Mouse (Mus musculus) kidney, postnatal 25 days (tissue): ENCODE results near the gene Irak2.
A peak's percentile ranks its signal among the peaks of the same experiment; 100 is the strongest.

ENCODE experiments used
- DNase-seq, 2 experiments: peaks; one replicate each; pipeline ENCODE4 v3.0.0; 2021; ENCODE audit warnings: mixed read lengths in 2 of 2

Irak2 gene

DNA sequence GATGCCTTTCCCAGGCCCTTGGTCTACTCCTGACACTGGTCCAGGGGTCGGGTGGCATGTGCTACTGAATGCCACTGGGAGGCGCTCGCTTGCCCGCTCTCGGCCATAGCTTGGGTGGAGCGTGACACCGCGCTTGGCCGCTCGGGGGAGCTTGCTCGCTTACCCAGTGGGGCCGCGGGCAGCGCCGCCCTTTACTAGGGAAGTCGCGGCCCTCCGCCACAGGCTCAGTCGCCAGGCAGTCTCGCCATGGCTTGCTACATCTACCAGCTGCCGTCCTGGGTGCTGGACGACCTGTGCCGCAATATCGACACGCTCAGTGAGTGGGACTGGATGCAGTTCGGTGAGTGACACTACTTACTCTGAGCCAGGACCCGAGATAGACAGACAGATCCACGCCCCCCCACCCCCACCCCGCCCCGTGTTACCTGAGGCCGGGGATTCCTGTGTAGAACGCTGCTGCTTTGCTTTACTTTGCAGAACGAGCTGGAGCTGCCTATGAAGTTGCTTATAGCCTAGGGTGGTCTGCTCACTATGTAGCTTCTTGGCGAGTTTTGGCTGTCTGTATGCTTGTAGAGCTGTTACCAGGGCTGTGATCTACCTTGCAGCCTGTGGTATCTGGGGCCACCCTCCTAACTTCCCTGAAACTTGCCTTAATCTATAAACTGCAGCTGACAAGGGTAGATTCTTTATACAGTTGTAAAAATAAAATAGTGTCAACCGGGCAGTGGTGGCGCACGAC, at the start of gene Irak2:
Gene Irak2 (plus strand): TSS at position 166 of the 739 bp plus-strand sequence.
- DNase-seq = peak; percentile 97

GRCm38 (mm10) chr6:113592637-113593036, 45.6 kb upstream of the Irak2 start:
- DNase-seq = no peak

DNA sequence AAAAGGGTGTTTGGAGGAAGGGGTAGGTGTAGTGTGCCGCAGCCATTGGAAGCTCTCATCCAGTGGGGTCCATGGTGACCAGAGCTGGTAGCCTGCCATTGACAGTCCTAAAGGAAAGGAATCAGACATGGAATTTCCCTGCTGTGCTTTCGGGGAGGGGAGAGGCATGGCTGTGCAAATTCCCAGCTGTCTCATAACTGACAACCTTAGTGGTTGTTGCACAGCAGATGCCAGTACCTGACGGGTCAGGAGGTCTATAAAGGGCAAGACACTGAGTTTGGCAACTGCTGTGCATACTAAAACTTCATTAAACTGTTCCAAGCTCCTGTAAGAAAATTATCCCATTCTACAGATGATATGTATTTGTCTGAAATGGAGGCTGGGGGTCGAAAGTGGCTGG, 40.3 kb upstream of the Irak2 start:
- DNase-seq = no peak

DNA sequence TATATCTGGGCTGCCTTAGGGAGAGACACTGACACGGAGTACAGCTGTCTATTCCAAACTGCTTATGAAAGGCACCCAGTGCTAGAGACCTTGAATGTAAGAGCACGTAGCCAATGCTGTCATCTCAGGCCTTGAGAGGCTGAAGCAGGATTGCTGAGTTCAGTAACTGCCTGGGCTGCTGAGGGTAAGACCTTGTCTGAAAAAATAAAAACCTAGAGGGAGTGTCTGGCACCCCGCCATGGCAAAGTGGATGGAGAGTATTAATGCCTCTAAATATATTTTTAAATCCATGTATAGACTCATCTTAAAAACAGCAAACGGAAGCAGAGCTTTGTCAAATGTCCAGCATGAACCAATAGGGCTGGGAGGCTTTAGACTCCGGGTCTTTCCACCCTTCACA, 38.4 kb upstream of the Irak2 start:
- peak in 1 of 2 experiments; percentile 25 for DNase-seq

DNA sequence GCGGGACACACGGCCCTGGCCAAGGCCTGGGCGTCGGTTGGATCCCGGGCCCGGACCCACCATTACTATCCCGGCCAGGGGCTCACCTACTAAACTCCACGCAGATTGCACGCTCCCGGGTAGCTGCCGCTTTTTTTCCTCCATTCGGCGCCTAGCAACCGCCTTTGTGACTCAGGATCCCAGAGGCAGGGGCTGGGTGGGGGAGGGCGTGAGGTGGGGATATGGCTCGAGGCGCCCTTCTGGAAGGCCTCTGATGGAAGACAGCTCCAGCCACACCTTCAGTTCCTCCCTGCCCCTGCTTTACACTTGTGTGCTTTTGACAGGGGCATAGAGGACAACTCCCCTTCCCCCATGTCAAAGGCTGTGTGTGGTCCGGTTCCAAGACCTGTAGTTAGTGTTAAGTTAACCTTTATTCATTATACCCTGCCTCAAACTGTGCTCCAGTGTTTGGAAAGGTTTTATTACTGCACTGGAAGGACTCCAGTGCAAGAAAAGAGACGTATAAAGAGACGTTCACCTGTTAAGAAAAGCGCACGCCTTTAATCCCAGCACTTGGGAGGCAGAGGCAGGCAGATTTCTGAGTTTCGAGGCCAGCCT, 37.6 kb upstream of the Irak2 start, which contains the start of gene Fancd2os:
Gene Fancd2os (minus strand): TSS at position 173 of the 597 bp plus-strand sequence.
- peak in 1 of 2 experiments; percentile 54 for DNase-seq

- no peak for DNase-seq
These were observed 35.4 kb upstream of the Irak2 start for GRCm38 (mm10) chr6:113602821-113603220.

DNA sequence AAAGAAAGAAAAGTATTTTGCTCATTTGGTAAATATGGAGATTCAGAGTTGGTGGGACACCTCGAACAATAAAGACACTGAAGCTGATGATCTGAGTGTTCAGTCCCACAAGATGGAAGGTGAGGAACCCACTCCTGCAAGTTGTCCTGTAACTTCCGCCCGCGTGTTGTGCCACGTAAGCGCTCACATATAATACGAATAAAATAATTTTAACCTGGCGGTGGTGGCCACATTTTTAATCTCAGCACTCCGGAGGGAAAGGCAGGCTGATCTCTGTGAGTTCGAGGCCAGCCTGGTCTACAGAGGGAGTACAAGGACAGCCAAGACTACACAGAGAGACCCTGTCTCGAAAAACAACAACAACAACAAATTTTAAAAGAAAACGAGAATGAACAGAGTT, 34.3 kb upstream of the Irak2 start:
- DNase-seq = no peak

DNA sequence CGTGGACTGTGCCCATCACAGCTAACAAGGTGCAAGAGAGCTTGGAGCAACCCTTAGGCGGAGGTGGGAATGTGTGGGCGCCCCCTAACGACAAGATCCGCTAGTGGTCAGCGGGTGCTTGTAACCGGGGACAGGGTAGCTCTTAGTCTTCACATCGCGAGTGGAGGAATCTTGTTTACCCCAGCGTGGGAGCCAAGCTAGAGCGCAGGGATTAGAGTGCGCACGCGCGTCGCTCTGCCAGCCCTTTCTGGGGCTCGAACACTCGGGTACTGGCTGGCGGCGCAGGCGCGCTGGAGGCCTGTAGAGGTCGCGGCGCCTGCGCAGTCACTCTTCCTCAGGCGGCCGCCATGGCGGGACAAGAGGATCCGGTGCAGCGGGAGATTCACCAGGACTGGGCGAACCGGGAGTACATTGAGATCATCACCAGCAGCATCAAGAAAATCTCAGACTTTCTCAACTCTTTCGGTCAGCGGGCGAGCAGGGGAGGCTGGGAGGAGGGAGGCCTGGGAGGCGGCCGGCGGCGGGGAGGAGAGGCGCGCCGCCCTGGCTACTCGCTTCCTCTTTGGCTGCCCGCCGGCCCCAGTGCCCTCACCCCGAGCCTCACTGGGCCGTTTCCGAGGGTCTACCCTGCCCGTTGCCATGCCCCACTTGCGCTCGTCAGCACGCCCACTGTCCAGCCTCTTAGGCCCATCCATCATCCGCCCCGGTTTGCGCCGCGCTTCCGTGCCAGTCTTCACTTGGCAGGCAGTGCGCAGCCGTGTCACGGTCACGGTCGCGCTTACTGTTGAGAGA, 33.6 kb upstream of the Irak2 start, which contains the start of gene Brk1:
Gene Brk1 (plus strand): TSS at position 341 of the 792 bp plus-strand sequence.
- DNase-seq = peak; percentile 92 to 95

- no peak for DNase-seq
These were observed 33.1 kb upstream of the Irak2 start for GRCm38 (mm10) chr6:113605224-113605545.

DNA sequence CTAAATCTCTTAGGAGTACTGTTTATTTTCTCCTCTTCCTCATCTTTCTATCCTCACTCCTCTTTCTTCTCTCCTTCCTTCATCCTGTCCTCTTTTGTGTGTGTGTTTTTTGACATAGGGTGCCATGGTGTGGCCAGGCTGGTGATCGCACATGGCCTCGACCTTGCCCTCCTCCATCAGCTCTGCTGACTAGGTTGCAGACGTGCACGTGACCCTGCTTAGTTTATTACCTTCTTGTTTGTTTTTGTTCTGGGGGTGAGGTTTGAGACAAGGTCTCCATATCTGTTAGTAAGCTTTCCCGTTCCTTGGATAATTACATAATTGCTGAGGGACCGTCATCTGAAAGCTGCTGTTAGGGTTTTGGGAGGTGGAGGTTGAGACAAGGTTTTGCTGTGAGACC, 29.4 kb upstream of the Irak2 start:
- DNase-seq = peak; percentile 35 to 50

- no peak for DNase-seq
These were observed 29.0 kb upstream of the Irak2 start for GRCm38 (mm10) chr6:113609293-113609692.

DNA sequence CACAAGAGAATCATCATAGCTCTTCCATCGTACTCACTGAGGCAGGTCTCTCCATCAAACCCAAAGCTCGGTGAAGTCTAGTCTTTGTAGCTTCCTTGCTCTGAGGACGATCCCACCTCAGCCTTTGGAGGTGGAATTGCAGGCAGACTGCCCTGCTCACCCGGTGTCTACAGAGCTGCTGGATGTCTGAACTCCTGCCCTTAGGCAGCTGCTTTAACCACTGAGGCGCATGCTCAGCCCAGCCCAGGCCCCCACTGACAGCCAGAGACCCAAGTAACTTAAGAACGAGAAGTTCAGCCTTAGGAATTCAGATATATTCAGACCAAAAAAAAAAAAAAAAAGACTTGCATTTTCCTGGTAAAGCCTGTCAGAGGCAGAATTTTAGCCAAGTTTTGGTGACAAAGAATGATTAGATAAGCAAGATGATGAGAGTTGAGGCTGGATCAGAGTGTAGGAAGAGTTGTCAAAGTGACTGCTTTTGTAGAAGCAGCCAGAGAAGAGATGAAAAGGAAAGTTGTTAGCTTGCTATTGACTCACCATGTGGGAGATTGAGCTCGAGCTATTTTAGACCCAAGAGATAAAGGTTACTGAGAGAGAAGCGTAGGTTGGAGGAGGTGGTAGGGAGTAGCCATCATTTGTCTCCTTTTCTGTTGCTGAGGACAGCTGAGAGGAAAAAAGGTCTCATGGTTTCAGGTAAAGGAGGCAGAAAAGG, 25.9 kb upstream of the Irak2 start:
- peak in 1 of 2 experiments; percentile 59 for DNase-seq

DNA sequence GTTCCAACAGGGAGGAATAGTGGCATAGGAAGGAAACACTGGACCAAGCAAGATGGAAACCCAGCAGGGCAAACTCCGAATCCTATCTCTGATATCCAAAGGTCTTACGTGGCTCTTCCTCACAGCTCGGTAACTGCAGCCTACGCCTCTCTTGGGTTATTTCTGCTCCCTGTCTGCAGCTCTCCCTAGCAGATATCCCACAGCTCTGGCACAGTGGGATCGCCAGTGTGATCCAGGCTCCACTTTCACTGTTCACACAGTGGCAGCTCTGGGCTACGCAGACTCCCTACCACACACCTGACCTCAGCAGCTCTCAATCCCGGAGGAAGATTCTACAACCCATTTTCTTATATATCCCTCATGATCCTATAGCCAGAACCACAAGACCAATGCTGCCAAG, 24.1 kb upstream of the Irak2 start:
- no peak for DNase-seq

DNA sequence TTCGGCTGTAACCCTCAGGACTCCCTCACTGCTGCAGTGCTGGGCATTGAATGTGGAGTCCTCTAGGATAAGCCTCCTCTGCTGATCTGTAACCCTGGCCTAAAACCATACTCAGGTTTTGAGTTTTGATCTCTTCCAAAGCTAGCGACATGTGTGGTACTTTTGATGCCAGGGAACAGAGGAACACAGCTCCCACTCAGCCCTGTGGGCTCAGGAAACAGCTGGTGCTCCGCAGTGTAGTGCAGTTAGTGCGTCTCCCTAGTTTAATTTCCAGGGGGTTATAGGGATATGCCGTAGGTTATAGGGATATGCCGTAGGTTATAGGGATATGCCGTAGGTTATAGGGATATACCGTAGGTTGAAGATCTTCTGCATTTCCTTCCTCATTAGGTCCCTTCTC, 23.3 kb upstream of the Irak2 start:
- no peak for DNase-seq

GRCm38 (mm10) chr6:113615489-113615888, 22.8 kb upstream of the Irak2 start:
- no peak for DNase-seq

- DNase-seq = no peak
These were observed 14.9 kb upstream of the Irak2 start for GRCm38 (mm10) chr6:113623386-113623785.

GRCm38 (mm10) chr6:113623941-113624751, 14.1 kb upstream of the Irak2 start, which contains the start of gene Vhl:
TSS of gene Vhl (plus strand) at chr6:113623959.
- DNase-seq = peak; percentile 91 to 96

DNA sequence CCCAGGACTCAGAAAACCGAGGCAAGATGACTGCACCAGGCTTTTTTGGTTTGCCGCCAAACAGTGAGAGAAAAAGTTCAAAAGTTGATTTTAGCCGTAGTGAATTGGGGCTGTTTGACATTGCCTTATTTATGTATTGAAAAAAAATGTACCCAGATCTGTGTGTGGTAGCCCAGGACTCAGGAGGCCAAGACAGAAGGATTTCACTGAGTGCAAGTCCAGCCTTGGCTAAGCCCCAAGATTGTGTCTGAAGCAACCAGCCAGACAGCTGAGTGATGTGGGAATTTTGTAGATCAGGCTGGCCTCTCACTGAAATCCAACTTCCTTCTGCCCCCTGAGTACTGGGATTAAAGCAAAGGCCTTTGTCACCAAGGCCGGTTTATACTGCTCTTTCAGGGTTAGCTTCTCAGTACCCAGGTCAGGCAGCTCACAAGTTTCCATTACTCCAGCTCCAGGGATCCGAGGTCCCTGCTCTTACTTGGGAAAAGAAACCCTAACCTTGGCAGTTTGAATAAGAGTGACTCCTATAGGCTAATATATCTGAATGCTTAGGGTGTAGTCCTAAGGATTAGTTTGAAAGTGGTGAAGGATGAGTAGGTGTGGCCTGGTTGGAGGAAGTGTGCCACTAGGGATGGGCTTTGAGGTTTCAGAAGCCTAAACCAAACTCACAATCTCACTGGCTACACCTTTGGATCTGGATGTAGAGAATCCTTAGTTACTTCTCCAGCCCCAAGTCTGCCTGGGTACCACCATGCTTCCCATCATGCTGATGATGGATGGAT, 13.1 kb upstream of the Irak2 start:
- peak in 1 of 2 experiments; percentile 34 for DNase-seq

GRCm38 (mm10) chr6:113630322-113630721, 7.9 kb upstream of the Irak2 start:
- DNase-seq = no peak

GRCm38 (mm10) chr6:113632863-113633262, 5.4 kb upstream of the Irak2 start:
- no peak for DNase-seq

DNA sequence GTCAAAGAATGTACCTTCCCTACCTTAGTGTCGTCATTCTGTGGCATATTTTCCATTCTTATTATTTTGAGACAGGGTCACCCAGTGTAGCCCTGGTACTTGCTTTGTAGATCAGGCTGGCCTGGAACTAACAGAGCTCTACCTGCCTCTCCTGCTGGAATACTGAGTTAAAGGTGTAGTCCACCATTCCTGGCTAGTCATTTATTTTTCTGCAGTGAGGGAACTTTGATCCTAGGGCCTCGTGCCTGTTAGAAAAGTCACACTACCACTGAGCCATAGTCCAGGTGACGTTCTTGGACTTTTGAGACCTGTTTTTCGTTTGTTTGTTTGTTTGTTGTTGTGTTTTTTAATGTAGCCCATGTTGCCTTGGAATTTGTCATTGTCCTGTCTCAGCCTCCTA, 934 bp downstream of the Irak2 start:
- peak; percentile 46 to 59 for DNase-seq
